Comparison of ENCODE assay signal across 14 mouse cellular contexts in the genomic region with DNA sequence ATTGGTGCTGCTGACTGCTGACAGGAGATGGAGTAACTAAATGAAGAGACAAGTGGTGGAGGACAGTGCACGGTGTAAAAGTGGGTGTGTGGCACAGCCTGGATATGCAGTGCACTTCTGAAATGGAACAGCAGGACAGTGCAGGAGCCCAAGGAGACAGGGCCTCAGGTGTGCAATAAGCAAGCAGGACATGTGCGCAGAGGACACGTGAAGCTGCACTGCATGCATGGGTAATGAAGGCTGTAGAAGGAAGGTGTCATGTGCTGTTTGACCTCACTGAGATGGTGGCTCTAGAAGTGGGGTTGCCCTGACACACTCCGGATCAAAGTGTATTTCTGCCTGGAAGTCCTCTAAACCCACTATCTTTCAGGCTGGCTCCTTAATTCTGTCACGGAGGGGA. TPM values are rescaled to one million over a fixed set of nuclear protein-coding genes. Genes with fewer than 3 reads are reported as not detected.
DNase-seq lines count a peak whose midpoint lies in the region; ATAC-seq and TF ChIP-seq lines count a peak whose summit lies in the region.
"Had no signal": no experiment of that assay in that cellular context is flagged by ENCODE, and none has a peak within 500 bp of the region (broad histone marks: within the 10 kb centered on the region; RNA-seq: fewer than 3 reads in every experiment).

No protein-coding gene starts in this region.

- H3K27me3 ChIP-seq in heart, postnatal 0 days (ENCODE audit: control insufficient read depth, insufficient read depth, low read length), result no peaks in the 10 kb centered on the region
- H3K27me3 ChIP-seq in kidney, embryonic 16.5 days (ENCODE audit: insufficient read depth, low read length), result no peaks in the 10 kb centered on the region
- H3K27me3 ChIP-seq: heart, embryonic 12.5 days had no signal

- peaks cover 18% of the 10 kb centered on the region for H3K36me3 ChIP-seq in heart, postnatal 0 days (replicated peaks; ENCODE audit: control insufficient read depth, insufficient read depth, low read length)
- H3K36me3 ChIP-seq in kidney, embryonic 16.5 days (ENCODE audit: insufficient read depth, low read length), result peaks cover 15% of the 10 kb centered on the region; the same call in 1 of the 2 replicates

- no peak for ATAC-seq in heart, postnatal 0 days (ENCODE audit: insufficient read depth, low read depth)
- ATAC-seq in kidney, embryonic 16.5 days (ENCODE audit: low FRiP score, low TSS enrichment), result no peak

- no peak overlapping the region for H3K4me2 ChIP-seq in heart, postnatal 0 days (ENCODE audit: low read depth, low read length)
- H3K4me2 ChIP-seq in kidney, embryonic 16.5 days (replicated peaks; ENCODE audit: low read depth, low read length), result no peak overlapping the region
- H3K4me2 ChIP-seq: heart, embryonic 12.5 days; hindbrain, embryonic 14.5 days had no signal

- no peak overlapping the region for H3K4me3 ChIP-seq in heart, postnatal 0 days (ENCODE audit: low read depth, low read length)
- H3K4me3 ChIP-seq in kidney, embryonic 16.5 days (ENCODE audit: low read length), result no peak overlapping the region
- H3K4me3 ChIP-seq: heart, embryonic 12.5 days had no signal

- intact Hi-C loops in heart, postnatal 14 days (cut with DNase I), result no loop called here

- no peak overlapping the region for H3K9ac ChIP-seq in heart, postnatal 0 days (replicated peaks; ENCODE audit: low read depth, low read length)
- no peak overlapping the region for H3K9ac ChIP-seq in kidney, embryonic 16.5 days (replicated peaks; ENCODE audit: low read length)
- H3K9ac ChIP-seq: heart, embryonic 12.5 days; hindbrain, embryonic 14.5 days had no signal

- no peak for TF ChIP-seq EP300 in heart, postnatal 0 days (IDR thresholded peaks at IDR 0.05; ENCODE audit: low read depth)

- TF ChIP-seq CTCF in heart, postnatal 0 days (IDR thresholded peaks at IDR 0.05; ENCODE audit: low read depth), result no peak

- no peaks in the 10 kb centered on the region for H3K4me1 ChIP-seq in heart, postnatal 0 days (ENCODE audit: control insufficient read depth, insufficient read depth)
- H3K4me1 ChIP-seq in kidney, embryonic 16.5 days (ENCODE audit: insufficient read depth, low read length), result no peaks in the 10 kb centered on the region; the same call in 1 of the 2 replicates

- H3K9me3 ChIP-seq in heart, postnatal 0 days (replicated peaks; ENCODE audit: control insufficient read depth, low read length), result no peaks in the 10 kb centered on the region
- no peaks in the 10 kb centered on the region for H3K9me3 ChIP-seq in kidney, embryonic 16.5 days (ENCODE audit: low read length)
- H3K9me3 ChIP-seq: heart, embryonic 12.5 days had no signal

- WGBS in heart, postnatal 0 days, result 84% methylated on average over 5 of the region's 5 CpGs
- 69% methylated on average over 5 of the region's 5 CpGs for WGBS in kidney, embryonic 16.5 days

- DNase-seq in heart, postnatal 0 days (ENCODE audit: low spot score), result no peak
- no peak for DNase-seq in heart, postnatal 14 days
- DNase-seq in thymus, postnatal 14 days, result peak; percentile 35
- DNase-seq in thymus, adult 18-20 months, result no peak
- peak; percentile 52 for DNase-seq in thymus, postnatal 4 days
- DNase-seq in embryo, embryonic 10 days (ENCODE audit: low spot score), result no peak
- no peak for DNase-seq in layer of hippocampus, adult 8-10 months (ENCODE audit: low spot score in 2 of 2)
- DNase-seq: cerebellum, adult 8-10 months; gastrocnemius, postnatal 25 days; layer of hippocampus, adult 9-11 months had no signal

- H3K27ac ChIP-seq in heart, postnatal 0 days (ENCODE audit: low read depth), result peak overlapping the region; percentile 4; the same call in 1 of the 2 replicates
- H3K27ac ChIP-seq in kidney, embryonic 16.5 days (ENCODE audit: low read length), result peak overlapping the region; percentile 41; the same call in 1 of the 2 replicates
- H3K27ac ChIP-seq: hindbrain, embryonic 14.5 days; macrophage had no signal

RNA-seq across cellular contexts. Expression of gene Prodh, which starts 15.4 kb away (rescaled TPM):
- total RNA-seq in heart, postnatal 0 days (2014; rRNA removed; ENCODE audit: low replicate concordance), result 9.5 and 24.4 TPM in 2 replicates
- polyA plus RNA-seq in heart, postnatal 0 days (2015; fragmentation: Nextera tagmentation; extraction: Ambion mirVana), result 4.2 and 5.5 TPM in 2 replicates
- 10 to 100 TPM; 24.1 to 32.4 TPM for total RNA-seq in heart, postnatal 14 days (2021)
- 22.3 and 23.0 TPM in 2 replicates for polyA plus RNA-seq in kidney, embryonic 16.5 days (2015; fragmentation: Nextera tagmentation; extraction: Ambion mirVana)
- total RNA-seq in layer of hippocampus, adult 8-10 months (2022), result 10 to 100 TPM; 39.8 to 45.6 (median 40.5) TPM

RNA-seq across cellular contexts. Expression of gene Dgcr6, which starts 22.0 kb away (rescaled TPM):
- total RNA-seq in heart, postnatal 0 days (2014; rRNA removed; ENCODE audit: low replicate concordance), result 23.0 and 36.6 TPM in 2 replicates
- polyA plus RNA-seq in heart, postnatal 0 days (2015; fragmentation: Nextera tagmentation; extraction: Ambion mirVana), result 83.5 and 94.3 TPM in 2 replicates
- total RNA-seq in heart, postnatal 14 days (2021), result 10 to 100 TPM; 46.4 to 48.0 TPM
- polyA plus RNA-seq in kidney, embryonic 16.5 days (2015; fragmentation: Nextera tagmentation; extraction: Ambion mirVana), result 103 and 104 TPM in 2 replicates
- total RNA-seq in layer of hippocampus, adult 8-10 months (2022), result 10 to 100 TPM; 72.9 to 89.1 (median 76.9) TPM

RNA-seq across cellular contexts. Expression of gene Rtn4r, which starts 52.8 kb away (rescaled TPM):
- 1.9 and 6.3 TPM in 2 replicates for total RNA-seq in heart, postnatal 0 days (2014; rRNA removed; ENCODE audit: low replicate concordance)
- polyA plus RNA-seq in heart, postnatal 0 days (2015; fragmentation: Nextera tagmentation; extraction: Ambion mirVana), result 0.34 and 1.5 TPM in 2 replicates
- total RNA-seq in heart, postnatal 14 days (2021), result 10 to 100 TPM; 17.4 to 19.9 TPM
- polyA plus RNA-seq in kidney, embryonic 16.5 days (2015; fragmentation: Nextera tagmentation; extraction: Ambion mirVana), result 1.0 and 3.4 TPM in 2 replicates
- 10 to 100 TPM; 96.1 to 98.8 (median 97.6) TPM for total RNA-seq in layer of hippocampus, adult 8-10 months (2022)
- polyA plus RNA-seq: macrophage had no signal

Comparison
In these comparisons a context has a peak if more than half of its experiments do, and no peak if none do; other contexts are left out.
1. DNase-seq: peak in thymus, postnatal 14 days (single experiment) and thymus, postnatal 4 days (single experiment); none in heart, postnatal 0 days (single experiment), heart, postnatal 14 days (0 of 2), thymus, adult 18-20 months (0 of 2), embryo, embryonic 10 days (single experiment) and layer of hippocampus, adult 8-10 months (0 of 2).
2. RNA of gene Rtn4r, which starts 52.8 kb away (total RNA-seq): 96.1 to 98.8 TPM in layer of hippocampus, adult 8-10 months; 17.4 to 19.9 TPM in heart, postnatal 14 days and 1.9 to 6.3 TPM in heart, postnatal 0 days; every median in the first group is over 4 times any median in the second.